Comparison of ENCODE assay signal across 19 mouse cellular contexts in the genomic region with DNA sequence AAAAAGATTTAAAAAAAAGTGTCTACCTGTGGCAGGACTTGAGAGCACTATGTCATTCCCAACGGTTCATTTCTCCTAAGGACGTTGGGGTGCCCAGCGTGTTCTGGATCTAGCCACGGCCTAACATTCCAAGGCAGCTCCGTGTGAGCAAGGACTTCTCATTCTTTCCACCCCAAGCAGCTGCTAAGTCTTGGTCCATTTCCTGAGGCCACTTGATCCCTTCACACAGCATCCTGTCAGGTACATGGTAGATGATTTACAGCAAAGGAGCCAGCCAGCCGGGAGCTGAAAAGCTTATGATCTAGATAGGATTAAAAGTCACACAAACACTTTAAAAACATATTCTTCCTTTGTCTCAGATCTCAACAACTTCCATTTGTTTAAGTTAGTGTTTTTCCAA.
DNase-seq lines count a peak whose midpoint lies in the region; ATAC-seq and TF ChIP-seq lines count a peak whose summit lies in the region.
"Had no signal": no experiment of that assay in that cellular context is flagged by ENCODE, and none has a peak within 500 bp of the region (broad histone marks: within the 10 kb centered on the region; RNA-seq: fewer than 3 reads in every experiment).

No protein-coding gene starts in this region.

- no peaks in the 10 kb centered on the region for H3K36me3 ChIP-seq in lung, embryonic 14.5 days (ENCODE audit: insufficient read depth)
- no peaks in the 10 kb centered on the region for H3K36me3 ChIP-seq in forebrain, embryonic 10.5 days (replicated peaks)
- H3K36me3 ChIP-seq: embryonic facial prominence, embryonic 10.5 days; forebrain, embryonic 15.5 days; heart, embryonic 13.5 days; midbrain, embryonic 13.5 days; neural tube, embryonic 15.5 days had no signal

- no peaks in the 10 kb centered on the region for H3K4me1 ChIP-seq in lung, embryonic 14.5 days (ENCODE audit: insufficient read depth)
- H3K4me1 ChIP-seq in forebrain, embryonic 10.5 days, result 0 out of 2 replicates have a peak, but pooled peaks cover 3% of the 10 kb centered on the region
- H3K4me1 ChIP-seq: embryonic facial prominence, embryonic 10.5 days; forebrain, embryonic 15.5 days; midbrain, embryonic 13.5 days; neural tube, embryonic 15.5 days had no signal

- no peaks in the 10 kb centered on the region for H3K27me3 ChIP-seq in lung, embryonic 14.5 days (ENCODE audit: insufficient read depth, low read length)
- no peaks in the 10 kb centered on the region for H3K27me3 ChIP-seq in forebrain, embryonic 10.5 days (ENCODE audit: poor library complexity, severe bottlenecking)
- H3K27me3 ChIP-seq: forebrain, embryonic 15.5 days; heart, embryonic 13.5 days; midbrain, embryonic 13.5 days; neural tube, embryonic 15.5 days had no signal

- ATAC-seq in lung, embryonic 14.5 days (ENCODE audit: insufficient read depth), result no peak
- ATAC-seq: forebrain, embryonic 15.5 days; midbrain, embryonic 13.5 days had no signal

- peak; percentile 23 for DNase-seq in lung, embryonic 14.5 days
- no peak for DNase-seq in lung, postnatal 10 days
- peak; percentile 46 to 57 for DNase-seq in kidney, adult 8-10 months
- DNase-seq in kidney, postnatal 25 days, result peak; percentile 36 to 65
- DNase-seq in layer of hippocampus, adult 11-12 months (ENCODE audit: low spot score), result no peak
- no peak for DNase-seq in forebrain, embryonic 10.5 days (ENCODE audit: extremely low spot score, low spot score)
- DNase-seq in retina, embryonic 14.5 days (ENCODE audit: low spot score), result no peak
- DNase-seq: cerebellum, postnatal 10 days; heart, postnatal 4 days; liver; lung, adult 2 months; right cerebral cortex, postnatal 4 days had no signal

- H3K4me3 ChIP-seq in lung, embryonic 14.5 days (ENCODE audit: low read depth, low read length), result no peak overlapping the region
- H3K4me3 ChIP-seq in forebrain, embryonic 10.5 days, result no peak overlapping the region
- H3K4me3 ChIP-seq: embryonic facial prominence, embryonic 10.5 days; forebrain, embryonic 15.5 days; heart, embryonic 13.5 days; layer of hippocampus, adult 2 months; midbrain, embryonic 13.5 days; myocyte; neural tube, embryonic 15.5 days had no signal

- no peak overlapping the region for H3K27ac ChIP-seq in lung, embryonic 14.5 days (ENCODE audit: low read depth)
- H3K27ac ChIP-seq in forebrain, embryonic 10.5 days, result no peak overlapping the region
- H3K27ac ChIP-seq: embryonic facial prominence, embryonic 10.5 days; forebrain, embryonic 15.5 days; heart, embryonic 13.5 days; layer of hippocampus, adult 2 months; midbrain, embryonic 13.5 days; neural tube, embryonic 15.5 days had no signal

- TF ChIP-seq CTCF in lung, embryonic 14.5 days (IDR thresholded peaks at IDR 0.05; ENCODE audit: low read depth), result no peak

- H3K4me2 ChIP-seq in lung, embryonic 14.5 days, result no peak overlapping the region
- H3K4me2 ChIP-seq: forebrain, embryonic 15.5 days; heart, embryonic 13.5 days; midbrain, embryonic 13.5 days; neural tube, embryonic 15.5 days had no signal

- no peaks in the 10 kb centered on the region for H3K9me3 ChIP-seq in lung, embryonic 14.5 days (ENCODE audit: low read depth, low read length)
- H3K9me3 ChIP-seq in forebrain, embryonic 10.5 days, result peaks cover 5% of the 10 kb centered on the region; the same call in 1 of the 2 replicates
- H3K9me3 ChIP-seq: forebrain, embryonic 15.5 days; midbrain, embryonic 13.5 days; neural tube, embryonic 15.5 days had no signal

- WGBS in lung, embryonic 14.5 days, result 43% methylated on average over 6 of the region's 6 CpGs
- WGBS in forebrain, embryonic 10.5 days, result 91% methylated on average over 6 of the region's 6 CpGs

- no peak overlapping the region for H3K9ac ChIP-seq in lung, embryonic 14.5 days
- H3K9ac ChIP-seq: forebrain, embryonic 15.5 days; heart, embryonic 13.5 days; midbrain, embryonic 13.5 days; neural tube, embryonic 15.5 days had no signal

Comparison
In these comparisons a context has a peak if more than half of its experiments do, and no peak if none do; other contexts are left out.
1. DNase-seq: peak in lung, embryonic 14.5 days (single experiment), kidney, adult 8-10 months (2 of 2) and kidney, postnatal 25 days (2 of 2); none in lung, postnatal 10 days (single experiment), layer of hippocampus, adult 11-12 months (single experiment), forebrain, embryonic 10.5 days (single experiment) and retina, embryonic 14.5 days (single experiment).